Mouse (Mus musculus): ENCODE results near the gene Dnajc17. TPM values are rescaled to one million over a fixed set of nuclear protein-coding genes. Genes with fewer than 3 reads are reported as not detected.

The Dnajc17 gene
- total and polyA plus RNA-seq, 3 experiments = 14.7 to 15.8 TPM; not detected in 1

- TF ChIP-seq KAT2A (conservative IDR thresholded peaks at IDR 0.05; ENCODE audit: low read depth, low read length) (no peak), RAD21 (IDR thresholded peaks at IDR 0.05; ENCODE audit: low read depth, low read length) (no peak), TAL1 (IDR thresholded peaks at IDR 0.05; ENCODE audit: low read length) (no peak), MYC (IDR thresholded peaks at IDR 0.05; ENCODE audit: low read depth, low read length) (no peak), JUND (IDR thresholded peaks at IDR 0.05; ENCODE audit: low read depth, low read length) (no peak), POLR2AphosphoS5 (IDR thresholded peaks at IDR 0.05; ENCODE audit: borderline replicate concordance, low read depth, low read length) (no peak), POLR2A (IDR thresholded peaks at IDR 0.05; ENCODE audit: control insufficient read depth in 1 of 2, insufficient read depth in 1 of 2, low read depth in 1 of 2, low read length in 2 of 2, poor library complexity in 1 of 2) (no peak), HCFC1 (IDR thresholded peaks at IDR 0.05; ENCODE audit: low read depth, low read length) (no peak), RCOR1 (IDR thresholded peaks at IDR 0.05; ENCODE audit: low read depth, low read length) (no peak), CHD1 (IDR thresholded peaks at IDR 0.05; ENCODE audit: low read depth, low read length) (no peak), CHD2 (IDR thresholded peaks at IDR 0.05; ENCODE audit: low read length) (no peak), ETS1 (IDR thresholded peaks at IDR 0.05; ENCODE audit: low read depth, low read length) (no peak)
- no peak overlapping the region for H3K4me3 ChIP-seq (ENCODE audit: control insufficient read depth in 1 of 2, insufficient read depth in 1 of 2, low read depth in 2 of 2, low read length in 2 of 2)
- H3K27me3 ChIP-seq (ENCODE audit: control insufficient read depth in 1 of 2, insufficient read depth in 2 of 2, low read length in 2 of 2) = no peaks in the 10 kb centered on the region
- H3K79me2 ChIP-seq (ENCODE audit: control insufficient read depth, insufficient read depth, low read length, poor library complexity) = peaks cover 4% of the 10 kb centered on the region
- no peak overlapping the region for H3K27ac ChIP-seq (ENCODE audit: control insufficient read depth, low read depth, low read length)
- H3K36me3 ChIP-seq (ENCODE audit: control insufficient read depth in 1 of 2, insufficient read depth in 2 of 2, low read length in 2 of 2) = no peaks in the 10 kb centered on the region
- H3K9me3 ChIP-seq (replicated peaks; ENCODE audit: insufficient read depth, low read length) = no peaks in the 10 kb centered on the region
- H3K9ac ChIP-seq (ENCODE audit: control insufficient read depth, low read depth, low read length, poor library complexity, severe bottlenecking) = no peak overlapping the region
- H3K4me1 ChIP-seq (ENCODE audit: control insufficient read depth in 1 of 2, insufficient read depth in 2 of 2, low read length in 2 of 2) = peaks cover 0 to 5% of the 10 kb centered on the region in 2 experiments; a peak in 1 of 4 replicates
- DNase-seq (ENCODE audit: low read depth, low spot score) = no peak
These were observed 4.6 kb downstream of the Dnajc17 start for GRCm38 (mm10) chr2:119203871-119204460.

GRCm38 (mm10) chr2:119202914-119203453 lies 5.6 kb downstream of the Dnajc17 start:
- Histone ChIP-seq H3K4me3 (ENCODE audit: control insufficient read depth in 1 of 2, insufficient read depth in 1 of 2, low read depth in 2 of 2, low read length in 2 of 2) (no peak overlapping the region), H3K79me2 (ENCODE audit: control insufficient read depth, insufficient read depth, low read length, poor library complexity) (peaks cover 3% of the 10 kb centered on the region; the same call in 1 of the 2 replicates), H3K9ac (ENCODE audit: control insufficient read depth, low read depth, low read length, poor library complexity, severe bottlenecking) (no peak overlapping the region), H3K27me3 (ENCODE audit: control insufficient read depth in 1 of 2, insufficient read depth in 2 of 2, low read length in 2 of 2) (no peaks in the 10 kb centered on the region), H3K27ac (ENCODE audit: control insufficient read depth, low read depth, low read length) (no peak overlapping the region), H3K36me3 (ENCODE audit: control insufficient read depth in 1 of 2, insufficient read depth in 2 of 2, low read length in 2 of 2) (no peaks in the 10 kb centered on the region), H3K4me1 (ENCODE audit: control insufficient read depth in 1 of 2, insufficient read depth in 2 of 2, low read length in 2 of 2) (peaks cover 0 to 5% of the 10 kb centered on the region in 2 experiments; a peak in 1 of 4 replicates), H3K9me3 (replicated peaks; ENCODE audit: insufficient read depth, low read length) (no peaks in the 10 kb centered on the region)
- DNase-seq (ENCODE audit: low read depth, low spot score) = peak; percentile 41
- no peak for TF ChIP-seq TAL1 (IDR thresholded peaks at IDR 0.05; ENCODE audit: low read length)
- TF ChIP-seq E2F4 (IDR thresholded peaks at IDR 0.05; ENCODE audit: borderline replicate concordance, low read depth, low read length) = no peak
- no peak for TF ChIP-seq MAFK (IDR thresholded peaks at IDR 0.05; ENCODE audit: borderline replicate concordance, low read depth, low read length)
- TF ChIP-seq NELFE (IDR thresholded peaks at IDR 0.05; ENCODE audit: low read depth, low read length) = no peak
- no peak for TF ChIP-seq TBP (IDR thresholded peaks at IDR 0.05; ENCODE audit: low read depth, low read length)
- TF ChIP-seq RAD21 (IDR thresholded peaks at IDR 0.05; ENCODE audit: low read depth, low read length) = no peak

Measured in MEL (cell line).